Mouse (Mus musculus) heart, adult 8-10 months (tissue): ENCODE measurements around the gene Tnfrsf13b. TPM values are rescaled to one million over a fixed set of nuclear protein-coding genes. Genes with fewer than 3 reads are reported as not detected.

ENCODE experiments used
- DNase-seq: peaks from one replicate; pipeline ENCODE4 v3.0.0; 2022; ENCODE audit warnings: low spot score
- total RNA-seq, 4 experiments: library from RNA; stranded (reverse); gene quantifications; 2 replicates each; pipeline ENCODE4 v1.2.4; 2022

Gene Tnfrsf13b
- under 1 TPM; 0.56 to 0.75 (median 0.70) TPM for total RNA-seq

GRCm38 (mm10) chr11:61126606-61127355, at the start of gene Tnfrsf13b:
Gene Tnfrsf13b, plus strand, starts transcription at chr11:61126755.
- no peak for DNase-seq

GRCm38 (mm10) chr11:61081624-61082023, 44.9 kb upstream of the Tnfrsf13b start:
- DNase-seq: no peak

GRCm38 (mm10) chr11:61090195-61090594, 36.4 kb upstream of the Tnfrsf13b start:
- DNase-seq: no peak

GRCm38 (mm10) chr11:61091192-61091591, 35.4 kb upstream of the Tnfrsf13b start:
- DNase-seq: no peak

- peak; percentile 61 for DNase-seq
Observed at GRCm38 (mm10) chr11:61091642-61092262, 34.8 kb upstream of the Tnfrsf13b start.

GRCm38 (mm10) chr11:61098046-61098445, 28.5 kb upstream of the Tnfrsf13b start:
- DNase-seq: no peak

- no peak for DNase-seq
Observed at GRCm38 (mm10) chr11:61102397-61103339, 23.9 kb upstream of the Tnfrsf13b start.

GRCm38 (mm10) chr11:61104241-61104901, 22.2 kb upstream of the Tnfrsf13b start:
- DNase-seq: peak; percentile 77

GRCm38 (mm10) chr11:61108911-61109361, 17.6 kb upstream of the Tnfrsf13b start:
- DNase-seq: no peak

- DNase-seq: no peak
Observed at GRCm38 (mm10) chr11:61109707-61110106, 16.8 kb upstream of the Tnfrsf13b start.

GRCm38 (mm10) chr11:61110113-61110512, 16.4 kb upstream of the Tnfrsf13b start:
- DNase-seq: no peak

- no peak for DNase-seq
Observed at GRCm38 (mm10) chr11:61110928-61111327, 15.6 kb upstream of the Tnfrsf13b start.

- no peak for DNase-seq
Observed at GRCm38 (mm10) chr11:61111472-61111871, 15.1 kb upstream of the Tnfrsf13b start.

- DNase-seq: no peak
Observed at GRCm38 (mm10) chr11:61112323-61112995, 14.1 kb upstream of the Tnfrsf13b start.

- DNase-seq: no peak
Observed at GRCm38 (mm10) chr11:61116226-61116625, 10.3 kb upstream of the Tnfrsf13b start.

- DNase-seq: no peak
Observed at GRCm38 (mm10) chr11:61119996-61120583, 6.5 kb upstream of the Tnfrsf13b start.

- no peak for DNase-seq
Observed at GRCm38 (mm10) chr11:61122283-61122768, 4.2 kb upstream of the Tnfrsf13b start.

GRCm38 (mm10) chr11:61122769-61123288, 3.7 kb upstream of the Tnfrsf13b start:
- no peak for DNase-seq

- no peak for DNase-seq
Observed at GRCm38 (mm10) chr11:61123886-61124285, 2.7 kb upstream of the Tnfrsf13b start.

GRCm38 (mm10) chr11:61125970-61126369, 585 bp upstream of the Tnfrsf13b start:
- DNase-seq: no peak
